Mouse (Mus musculus) cerebellum, adult 18-20 months (tissue): Measurements from ENCODE around the gene Slamf9.

ENCODE experiments used
- DNase-seq, 2 experiments: peaks; one replicate each; pipeline ENCODE4 v3.0.0; 2021

The Slamf9 gene

DNA sequence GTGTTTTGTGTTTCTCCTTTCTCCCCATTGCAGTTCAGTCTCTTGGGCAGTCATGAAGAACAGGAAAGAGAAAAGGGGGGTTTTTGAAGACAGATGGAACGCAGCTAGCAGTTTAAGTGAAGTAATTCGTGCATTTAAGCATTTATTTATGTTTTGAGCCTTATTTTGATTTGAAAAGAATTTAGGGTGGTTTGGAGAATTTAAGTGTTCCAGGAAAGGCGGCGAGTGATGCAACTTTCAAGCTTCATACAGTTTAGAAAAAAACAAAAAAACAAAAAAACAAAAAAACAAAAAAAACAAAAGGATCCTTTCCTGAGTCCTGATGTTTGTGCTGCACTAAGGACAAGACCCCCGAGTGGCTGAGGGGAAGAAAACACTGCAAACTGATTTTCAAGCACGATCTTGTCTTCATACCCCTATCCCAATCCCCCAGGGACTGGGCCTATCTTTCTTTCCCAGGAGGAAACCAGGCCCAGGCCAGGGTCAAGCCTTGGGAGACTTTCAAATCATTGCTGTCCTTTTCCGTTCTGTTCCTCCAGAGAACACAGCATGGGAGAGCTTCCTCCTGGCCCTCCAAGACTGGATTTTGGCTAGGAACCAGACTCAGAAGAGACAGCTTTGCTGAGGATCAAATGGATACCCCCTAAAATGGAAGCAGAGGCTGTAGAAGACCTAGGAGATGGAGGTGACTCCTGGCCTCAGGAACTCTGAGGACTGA is 39.6 kb downstream of the Slamf9 start:
- no peak for DNase-seq

GRCm38 (mm10) chr1:172515396-172515795 is 40.2 kb downstream of the Slamf9 start:
- DNase-seq = no peak

DNA sequence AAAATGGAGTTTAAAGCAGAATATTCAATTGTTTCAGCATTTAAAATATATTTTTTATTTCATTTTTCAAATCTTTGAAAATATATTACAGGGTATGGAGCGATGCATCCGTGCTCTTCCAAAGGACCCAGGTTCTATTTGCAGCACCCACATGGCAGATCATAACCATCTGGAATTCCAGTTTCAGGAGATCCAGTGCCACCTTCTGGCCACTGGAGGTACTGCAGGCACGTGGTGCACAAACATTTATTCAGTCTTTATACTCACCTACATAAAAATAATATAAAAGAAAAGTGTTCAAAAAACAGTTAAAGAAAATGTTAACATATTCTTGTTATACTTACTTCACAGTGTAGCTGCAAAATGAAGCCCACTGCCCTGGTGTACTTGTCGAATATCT is 42.9 kb downstream of the Slamf9 start:
- no peak for DNase-seq

DNA sequence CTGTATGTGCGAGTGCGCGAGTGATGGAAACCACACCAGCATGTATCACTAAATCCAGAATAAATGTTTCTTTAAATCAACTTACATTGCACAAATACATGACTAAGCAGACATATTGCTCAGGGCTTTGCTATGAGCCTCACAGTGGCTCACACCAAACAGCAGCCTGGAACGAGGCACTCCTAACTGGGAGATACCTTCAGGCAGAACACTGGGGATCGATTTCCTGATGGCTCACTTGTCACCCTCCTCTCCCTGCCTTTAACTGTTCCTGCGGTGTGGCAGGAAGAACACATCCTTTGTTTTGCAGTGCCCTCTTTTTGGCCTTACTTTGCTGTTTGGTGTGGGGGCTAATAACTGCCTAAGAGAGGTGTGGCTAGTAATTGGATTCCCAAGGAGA is 44.5 kb downstream of the Slamf9 start:
- no peak for DNase-seq

DNA sequence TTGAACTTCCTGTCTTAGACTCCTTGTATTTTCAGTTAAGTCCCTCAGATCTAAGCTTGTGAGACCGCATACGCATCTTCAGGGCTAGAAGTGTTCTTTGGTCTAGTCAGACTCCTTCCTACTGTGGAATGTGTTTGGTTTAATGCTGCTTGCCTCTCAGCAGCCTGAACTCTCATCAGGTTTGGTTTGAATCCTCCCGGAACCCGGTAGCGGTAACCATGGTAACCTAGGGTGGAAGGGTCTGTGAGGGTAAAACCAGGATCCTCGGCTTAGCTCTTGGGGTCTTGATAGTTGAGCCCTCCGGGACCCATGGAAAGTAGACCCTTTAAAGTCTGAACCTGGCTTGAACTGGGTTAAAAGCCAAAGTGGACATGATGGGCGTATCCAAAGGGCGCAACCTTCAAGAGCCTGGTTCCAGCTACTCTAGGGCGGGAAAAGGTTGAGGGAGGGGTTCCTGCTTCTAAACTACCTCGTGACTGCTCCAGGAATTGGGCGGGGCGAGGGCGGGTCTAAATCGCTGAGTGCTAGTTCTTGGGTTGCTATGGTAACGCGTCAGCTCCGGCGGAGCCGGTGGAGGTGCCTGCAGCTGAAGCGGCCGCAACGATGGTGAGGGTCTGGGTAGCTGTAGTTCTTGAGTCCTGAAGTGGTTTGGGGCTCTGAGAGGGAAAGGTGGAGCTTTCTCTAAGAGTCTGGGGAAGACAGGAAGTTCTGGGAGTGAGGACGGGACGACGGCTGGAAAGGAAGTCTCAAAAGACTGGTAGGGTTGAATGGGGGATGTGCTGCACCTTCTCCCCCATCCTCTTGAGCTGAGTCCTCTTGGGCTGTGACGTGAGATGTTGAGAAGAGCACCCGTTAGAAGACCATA is 45.6 kb downstream of the Slamf9 start, which contains the start of gene Cfap45:
Gene Cfap45 (plus strand): TSS at position 226 of the 865 bp plus-strand sequence.
- DNase-seq = no peak

DNA sequence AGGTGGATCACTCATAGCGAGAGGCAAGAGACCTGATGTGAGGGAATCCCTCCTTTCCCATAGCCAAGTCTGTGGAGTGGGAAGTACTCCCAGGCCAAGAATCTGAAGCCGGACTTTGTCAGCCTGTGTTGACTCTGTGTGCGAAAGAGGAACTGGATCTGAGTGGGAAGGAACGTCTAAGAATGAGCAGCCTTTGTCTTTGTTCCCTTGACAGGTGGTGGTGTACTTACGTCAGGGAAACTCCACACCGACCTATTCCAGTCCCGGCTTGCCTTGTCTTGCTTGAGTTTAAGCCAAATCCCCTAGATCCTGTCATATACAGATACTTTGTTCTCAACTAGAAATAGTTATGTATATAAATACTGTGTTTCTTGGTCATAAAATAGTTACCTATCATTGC is 47.4 kb downstream of the Slamf9 start:
- no peak for DNase-seq

- DNase-seq = no peak
These were observed 48.5 kb downstream of the Slamf9 start for GRCm38 (mm10) chr1:172523699-172524101.

DNA sequence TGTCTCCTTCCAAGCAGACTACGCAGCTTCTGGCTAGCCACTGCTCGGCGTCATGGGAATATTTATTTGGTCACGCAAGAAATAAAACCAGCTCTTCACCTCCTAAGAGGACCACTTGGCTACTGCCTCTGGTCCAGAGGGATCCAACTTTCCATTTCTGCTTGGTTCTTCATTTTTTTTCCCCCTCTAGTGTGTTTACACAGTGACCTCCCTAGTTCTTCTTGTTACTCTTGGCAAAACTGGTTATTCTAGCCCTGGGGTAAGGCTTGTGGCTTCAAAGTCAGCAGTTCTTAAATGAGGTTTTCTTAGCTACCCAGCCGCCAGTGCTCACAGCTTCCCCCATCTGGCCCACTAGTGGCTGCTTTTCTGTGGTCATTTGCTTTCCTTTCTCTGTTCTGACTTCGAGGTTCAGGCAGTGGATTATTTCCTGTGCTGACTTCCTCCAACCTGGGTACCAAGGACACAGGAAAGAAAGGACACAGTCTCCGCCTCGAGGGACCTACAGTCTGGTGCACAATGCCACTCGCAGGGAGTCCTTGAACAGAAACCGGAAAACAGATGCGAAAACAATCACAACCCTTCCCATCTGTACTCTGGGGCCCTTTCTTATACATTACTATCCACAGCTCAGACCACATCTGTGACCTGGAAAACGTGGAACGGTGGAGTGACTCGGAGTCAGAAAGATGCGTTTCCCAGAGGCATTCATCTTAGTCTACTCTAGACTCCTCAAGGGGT is 50.0 kb downstream of the Slamf9 start:
- no peak for DNase-seq

- no peak for DNase-seq
These were observed 50.8 kb downstream of the Slamf9 start for GRCm38 (mm10) chr1:172525971-172526370.

GRCm38 (mm10) chr1:172526380-172527081 is 51.4 kb downstream of the Slamf9 start:
- DNase-seq = no peak

GRCm38 (mm10) chr1:172527431-172527830 is 52.3 kb downstream of the Slamf9 start:
- DNase-seq = no peak
